Mouse (Mus musculus) neural tube, embryonic 14.5 days (tissue): ENCODE results near the gene Fam71f1. TPM values are rescaled to one million over a fixed set of nuclear protein-coding genes. Genes with fewer than 3 reads are reported as not detected.

ENCODE experiments used
- ATAC-seq: fragments of 200-750 bp; cut with Nextera tagmentation; 2 replicates; pipeline ENCODE4 v1.8.0; 2017; ENCODE audit warnings: low read depth, mild to moderate bottlenecking, moderate TSS enrichment, moderate library complexity
- H3K27ac ChIP-seq: fragments of 300-500 bp; sonication (generic); 2 replicates; pipeline ENCODE4 v1.5.1; 2014; ENCODE audit warnings: low read depth, mild to moderate bottlenecking, control low read depth, low read length, moderate library complexity, mixed read lengths
- H3K27me3 ChIP-seq: fragments of 300-500 bp; sonication (generic); 2 replicates; pipeline ENCODE4 v1.6.1; 2014; ENCODE audit warnings: low read length; ENCODE audit not compliant: control insufficient read depth, insufficient read depth
- H3K36me3 ChIP-seq: fragments of 300-500 bp; sonication (generic); 2 replicates; pipeline ENCODE4 v1.6.1; 2014; ENCODE audit warnings: low read length, mixed read lengths; ENCODE audit not compliant: control insufficient read depth, insufficient read depth
- H3K4me1 ChIP-seq: fragments of 300-500 bp; sonication (generic); 2 replicates; pipeline ENCODE4 v1.6.1; 2014; ENCODE audit warnings: low read length; ENCODE audit not compliant: control insufficient read depth, insufficient read depth
- H3K4me2 ChIP-seq: fragments of 300-500 bp; sonication (generic); 2 replicates; pipeline ENCODE4 v1.6.1; 2014; ENCODE audit warnings: mild to moderate bottlenecking, low read depth, low read length, control low read depth
- H3K4me3 ChIP-seq: fragments of 300-500 bp; sonication (generic); 2 replicates; pipeline ENCODE4 v1.5.1; 2014; ENCODE audit warnings: low read depth, low read length, control low read depth, mixed read lengths
- H3K9ac ChIP-seq: fragments of 300-500 bp; sonication (generic); replicated peaks from 2 replicates; pipeline ENCODE4 v1.6.1; 2014; ENCODE audit warnings: low read depth, mild to moderate bottlenecking, control low read depth, low read length, mixed read lengths
- H3K9me3 ChIP-seq: fragments of 300-500 bp; sonication (generic); 2 replicates; pipeline ENCODE4 v1.6.1; 2016; ENCODE audit warnings: low read length; ENCODE audit not compliant: control insufficient read depth
- WGBS: fragments of 180-500 bp; shearing (Covaris S2); extraction: QIAGEN DNeasy Blood & Tissue Kit; methylation state at CpG from one replicate; pipeline ENCODE4 v1.1.7; 2014; 5-methylcytosine and 5-hydroxymethylcytosine counted together
- polyA plus RNA-seq: library from polyadenylated mRNA; unstranded; fragments of >200 nt; fragmentation: Nextera tagmentation; extraction: Ambion mirVana; gene quantifications from 2 replicates; pipeline ENCODE4 v1.2.1, GENCODE M21; 2014

Gene Fam71f1
- polyA plus RNA-seq, 1 experiment from 2014 or later: not detected

DNA sequence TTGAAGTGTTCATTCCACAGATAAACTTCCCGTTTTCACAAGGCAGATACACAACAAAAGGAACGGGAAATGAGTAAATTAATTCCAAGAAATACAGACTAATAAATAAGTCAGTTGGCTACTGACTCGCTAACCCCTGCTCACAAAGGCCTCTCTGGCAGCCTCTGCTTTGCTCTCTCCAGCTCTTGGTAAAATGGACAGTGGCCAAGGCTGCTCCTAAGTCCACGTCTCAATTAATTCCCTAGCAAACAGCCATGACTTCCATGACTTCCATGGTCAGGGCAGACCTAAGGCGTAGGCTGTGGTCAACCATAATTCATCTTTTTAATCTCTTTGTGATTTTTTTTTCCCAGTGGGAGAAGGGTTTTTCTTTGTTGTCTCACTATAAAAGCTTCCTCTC lies 31.0 kb upstream of the Fam71f1 start:
- Histone ChIP-seq H3K27me3 (no peaks in the 10 kb centered on the region), H3K36me3 (no peaks in the 10 kb centered on the region), H3K27ac (no peak overlapping the region), H3K4me3 (no peak overlapping the region), H3K9me3 (no peaks in the 10 kb centered on the region), H3K4me2 (no peak overlapping the region), H3K9ac (no peak overlapping the region), H3K4me1 (no peaks in the 10 kb centered on the region)
- 46% methylated on average over 5 of the region's 5 CpGs for WGBS
- no peak for ATAC-seq

DNA sequence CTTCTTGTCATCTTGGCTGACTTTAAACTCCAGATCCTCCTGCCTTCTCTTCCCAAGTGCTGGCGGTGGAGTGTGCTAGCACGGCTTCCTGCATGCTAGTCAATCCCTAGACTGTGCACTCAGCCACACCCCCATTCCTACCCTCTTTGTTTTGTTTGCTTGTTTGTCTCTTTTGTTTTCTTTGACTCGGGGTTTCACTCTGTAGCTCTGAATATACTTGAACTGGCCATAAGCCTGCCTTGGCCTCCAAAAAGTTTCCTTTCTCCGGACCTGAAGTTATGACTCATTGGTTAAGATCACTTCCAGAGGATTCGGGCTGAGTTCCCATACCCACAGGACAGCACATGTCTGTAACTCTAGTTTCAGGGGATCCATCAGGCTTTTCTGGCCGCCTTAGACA lies 30.3 kb upstream of the Fam71f1 start:
- Histone ChIP-seq H3K4me1 (no peaks in the 10 kb centered on the region), H3K36me3 (no peaks in the 10 kb centered on the region), H3K4me2 (no peak overlapping the region), H3K4me3 (no peak overlapping the region), H3K27ac (no peak overlapping the region), H3K9me3 (no peaks in the 10 kb centered on the region), H3K27me3 (no peaks in the 10 kb centered on the region), H3K9ac (no peak overlapping the region)
- WGBS: 64% methylated on average over 6 of the region's 6 CpGs
- no peak for ATAC-seq

DNA sequence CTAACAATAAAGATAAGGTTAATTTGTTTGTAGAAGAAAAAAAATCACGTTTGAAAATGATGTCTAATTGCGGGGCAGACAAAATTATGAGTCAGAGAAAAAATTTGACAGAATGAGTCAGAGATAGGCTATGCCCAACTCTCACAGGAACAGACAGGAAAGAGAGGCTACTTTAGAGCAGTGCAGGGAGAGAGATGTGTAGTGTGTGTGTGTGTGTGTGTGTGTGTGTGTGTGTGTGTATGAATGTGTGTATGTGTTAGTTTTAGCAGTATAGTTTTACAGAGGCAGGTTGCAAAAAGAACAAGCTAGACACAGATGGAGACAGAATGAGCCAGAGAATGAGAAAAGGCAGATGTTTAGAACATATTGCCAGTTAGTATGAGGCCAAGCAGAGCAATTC lies 19.8 kb upstream of the Fam71f1 start:
- Histone ChIP-seq H3K9ac (no peak overlapping the region), H3K4me1 (no peaks in the 10 kb centered on the region), H3K4me2 (no peak overlapping the region), H3K27me3 (no peaks in the 10 kb centered on the region), H3K36me3 (no peaks in the 10 kb centered on the region), H3K4me3 (no peak overlapping the region), H3K27ac (no peak overlapping the region), H3K9me3 (no peaks in the 10 kb centered on the region)
- 78% methylated on average over 2 of the region's 2 CpGs for WGBS
- no peak for ATAC-seq

DNA sequence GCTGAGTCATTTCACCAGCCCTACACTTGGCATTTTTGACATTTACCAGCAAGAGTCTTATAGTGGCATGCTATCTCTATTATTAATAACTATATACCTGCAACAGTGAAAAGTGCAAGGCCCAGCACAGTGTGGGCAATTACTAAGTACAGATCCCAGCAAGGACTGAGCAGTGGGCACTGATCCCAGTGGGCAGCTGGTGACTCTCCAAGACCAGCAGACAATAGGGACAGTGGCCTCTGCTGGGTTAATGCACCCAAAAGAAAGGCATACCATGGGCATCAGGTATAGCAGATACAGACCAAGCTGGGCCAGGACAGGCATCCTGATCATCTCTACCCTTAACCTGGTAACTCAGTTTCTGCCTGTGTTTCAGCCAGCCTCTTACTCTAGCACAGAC lies 15.7 kb upstream of the Fam71f1 start:
- Histone ChIP-seq H3K27ac (no peak overlapping the region), H3K36me3 (no peaks in the 10 kb centered on the region), H3K9ac (no peak overlapping the region), H3K9me3 (no peaks in the 10 kb centered on the region), H3K27me3 (no peaks in the 10 kb centered on the region), H3K4me3 (no peak overlapping the region), H3K4me1 (no peaks in the 10 kb centered on the region), H3K4me2 (no peak overlapping the region)
- ATAC-seq: no peak

DNA sequence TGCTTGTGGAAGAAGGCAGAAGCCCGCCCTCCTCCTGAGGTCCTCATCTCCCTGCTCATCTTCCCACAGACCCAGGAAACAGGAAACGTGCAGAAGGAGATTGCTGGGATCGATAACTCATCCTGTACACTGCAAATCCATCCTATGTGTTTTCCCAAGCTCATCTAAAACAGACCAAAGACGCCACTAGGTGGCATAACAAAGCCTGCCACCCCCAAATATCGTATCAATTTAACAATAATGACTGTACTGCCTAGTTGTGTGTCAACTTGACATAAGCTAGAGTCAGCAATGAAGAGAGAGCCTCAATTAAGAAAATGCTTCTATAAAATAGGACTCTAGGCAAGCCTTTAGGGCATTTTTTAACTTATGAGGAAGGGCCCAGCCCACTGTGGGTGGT lies 15.2 kb upstream of the Fam71f1 start:
- Histone ChIP-seq H3K4me1 (no peaks in the 10 kb centered on the region), H3K27ac (no peak overlapping the region), H3K9me3 (no peaks in the 10 kb centered on the region), H3K27me3 (no peaks in the 10 kb centered on the region), H3K9ac (no peak overlapping the region), H3K4me2 (no peak overlapping the region), H3K36me3 (no peaks in the 10 kb centered on the region), H3K4me3 (no peak overlapping the region)
- no peak for ATAC-seq
- WGBS: 42% methylated on average over 5 of the region's 5 CpGs

DNA sequence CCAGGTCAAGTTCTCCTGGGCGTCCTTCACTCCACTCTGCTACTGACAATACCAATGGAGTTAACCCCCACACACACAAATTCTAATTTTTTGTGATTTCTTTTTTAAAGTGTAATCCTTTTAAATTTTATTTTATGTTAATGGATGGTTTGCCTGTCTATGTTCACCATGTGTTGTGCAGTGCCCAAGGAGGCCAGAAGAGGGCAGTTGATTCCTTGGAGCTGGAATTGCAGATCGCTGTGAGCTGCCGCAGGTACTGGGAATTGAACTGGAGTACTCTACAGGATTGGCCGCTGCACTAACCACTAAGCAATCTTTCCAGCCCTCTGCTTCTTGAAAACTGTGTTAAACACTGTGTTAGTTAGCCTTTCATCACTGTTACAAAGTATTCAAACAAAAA lies 13.5 kb upstream of the Fam71f1 start:
- no peak for ATAC-seq
- no peaks in the 10 kb centered on the region for H3K27me3 ChIP-seq
- no peak overlapping the region for H3K9ac ChIP-seq
- no peak overlapping the region for H3K4me2 ChIP-seq
- no peaks in the 10 kb centered on the region for H3K9me3 ChIP-seq
- no peak overlapping the region for H3K4me3 ChIP-seq
- H3K36me3 ChIP-seq: no peaks in the 10 kb centered on the region
- 97% methylated on average over 4 of the region's 4 CpGs for WGBS
- no peak overlapping the region for H3K27ac ChIP-seq
- H3K4me1 ChIP-seq: no peaks in the 10 kb centered on the region

DNA sequence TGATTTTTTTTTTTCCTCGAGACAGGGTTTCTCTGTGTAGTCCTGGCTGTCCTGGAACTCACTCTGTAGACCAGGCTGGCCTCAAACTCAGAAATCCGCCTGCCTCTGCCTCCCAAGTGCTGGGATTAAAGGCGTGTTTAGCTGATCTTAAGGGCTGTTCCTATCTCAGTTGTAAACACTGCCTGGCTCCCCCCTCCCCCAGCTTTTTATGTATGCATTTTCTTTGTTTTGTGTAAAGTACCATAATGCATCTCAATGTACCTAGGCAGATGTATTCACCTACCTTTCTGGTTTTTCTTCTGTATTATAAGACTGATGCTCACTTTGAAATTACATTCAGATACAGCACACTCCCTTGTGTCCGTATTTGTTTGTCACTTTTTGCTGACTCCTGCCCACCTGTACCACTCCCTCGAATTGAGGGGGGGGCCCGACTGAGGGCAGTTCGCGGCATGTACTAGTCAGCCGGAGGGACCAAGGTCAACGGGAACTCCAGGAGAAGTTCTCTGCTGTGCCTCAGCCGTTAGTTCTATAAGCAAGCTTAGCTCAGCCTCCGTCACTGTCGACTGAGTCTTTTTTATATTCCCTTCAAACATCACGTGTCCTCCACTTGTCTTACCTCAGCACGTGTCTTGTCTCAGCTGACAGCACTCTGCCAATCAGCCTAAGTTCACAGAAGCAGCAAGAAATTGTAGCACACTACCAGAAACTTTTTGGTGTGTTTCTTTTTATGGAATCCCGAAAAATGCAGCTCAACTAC lies 9.9 kb upstream of the Fam71f1 start:
- Histone ChIP-seq H3K27ac (no peak overlapping the region), H3K4me3 (no peak overlapping the region), H3K9me3 (no peaks in the 10 kb centered on the region), H3K4me1 (no peaks in the 10 kb centered on the region), H3K9ac (no peak overlapping the region), H3K4me2 (no peak overlapping the region), H3K27me3 (no peaks in the 10 kb centered on the region), H3K36me3 (no peaks in the 10 kb centered on the region)
- no peak for ATAC-seq
- WGBS: 89% methylated on average over 16 of the region's 16 CpGs

DNA sequence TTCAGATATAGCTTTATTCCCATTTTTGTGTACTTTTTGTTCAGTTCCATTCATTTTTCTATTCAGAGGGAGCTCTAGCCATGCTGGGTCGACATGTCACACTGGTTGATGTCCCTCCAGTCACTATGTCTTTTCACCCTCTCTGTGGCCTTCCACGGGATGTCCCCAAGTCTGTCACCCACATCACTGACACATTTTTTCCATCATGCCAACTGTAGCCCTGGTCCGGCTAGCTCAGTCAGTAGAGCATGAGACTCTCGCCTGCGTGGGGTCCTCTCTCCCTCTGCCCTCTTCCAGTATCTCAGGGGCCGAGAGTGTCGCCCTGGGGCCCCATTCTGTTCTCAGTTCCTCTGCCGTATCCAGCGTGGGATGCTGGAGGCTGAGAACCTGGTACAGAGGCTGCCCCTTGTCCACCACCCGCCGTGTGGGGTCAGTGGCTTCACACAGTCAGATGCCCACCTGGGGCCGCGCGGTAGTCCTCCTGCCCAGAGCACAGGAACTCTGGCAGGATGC lies 5.2 kb upstream of the Fam71f1 start:
- Histone ChIP-seq H3K4me1 (no peaks in the 10 kb centered on the region), H3K9ac (no peak overlapping the region), H3K27ac (no peak overlapping the region), H3K27me3 (no peaks in the 10 kb centered on the region), H3K4me2 (no peak overlapping the region), H3K9me3 (no peaks in the 10 kb centered on the region), H3K4me3 (no peak overlapping the region), H3K36me3 (no peaks in the 10 kb centered on the region)
- 74% methylated on average over 14 of the region's 14 CpGs for WGBS
- no peak for ATAC-seq

DNA sequence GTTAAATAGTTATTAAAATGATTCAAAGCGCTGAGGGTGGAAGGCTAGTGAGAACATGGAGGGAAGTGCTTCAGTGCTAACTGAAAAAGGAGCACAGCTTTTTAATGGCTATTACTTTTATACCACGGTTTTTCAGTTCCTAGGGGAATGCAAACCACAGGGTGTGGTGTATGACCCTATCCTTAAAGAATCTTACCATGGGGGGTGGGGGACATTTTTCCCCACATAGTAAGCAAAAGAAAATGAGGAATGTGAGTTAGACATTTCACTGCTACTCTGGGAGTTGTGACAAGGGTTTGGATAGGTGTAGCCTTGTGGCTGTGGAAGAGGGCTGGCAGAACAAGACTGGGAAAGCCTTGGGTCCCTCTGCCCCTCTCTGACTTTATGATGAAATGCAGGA lies 1.7 kb upstream of the Fam71f1 start:
- Histone ChIP-seq H3K4me2 (no peak overlapping the region), H3K27ac (no peak overlapping the region), H3K9me3 (no peaks in the 10 kb centered on the region), H3K36me3 (no peaks in the 10 kb centered on the region), H3K4me3 (no peak overlapping the region), H3K27me3 (no peaks in the 10 kb centered on the region), H3K4me1 (no peaks in the 10 kb centered on the region), H3K9ac (no peak overlapping the region)
- WGBS: 63% methylated on average over 2 of the region's 2 CpGs
- no peak for ATAC-seq
